Mouse (Mus musculus) T-cell, adult 2 months (primary cell): ENCODE data around the gene Otud7b.

Source experiments
- DNase-seq: peaks from one replicate; pipeline ENCODE4 v3.0.0; 2022; ENCODE audit warnings: low spot score

Gene Otud7b

DNA sequence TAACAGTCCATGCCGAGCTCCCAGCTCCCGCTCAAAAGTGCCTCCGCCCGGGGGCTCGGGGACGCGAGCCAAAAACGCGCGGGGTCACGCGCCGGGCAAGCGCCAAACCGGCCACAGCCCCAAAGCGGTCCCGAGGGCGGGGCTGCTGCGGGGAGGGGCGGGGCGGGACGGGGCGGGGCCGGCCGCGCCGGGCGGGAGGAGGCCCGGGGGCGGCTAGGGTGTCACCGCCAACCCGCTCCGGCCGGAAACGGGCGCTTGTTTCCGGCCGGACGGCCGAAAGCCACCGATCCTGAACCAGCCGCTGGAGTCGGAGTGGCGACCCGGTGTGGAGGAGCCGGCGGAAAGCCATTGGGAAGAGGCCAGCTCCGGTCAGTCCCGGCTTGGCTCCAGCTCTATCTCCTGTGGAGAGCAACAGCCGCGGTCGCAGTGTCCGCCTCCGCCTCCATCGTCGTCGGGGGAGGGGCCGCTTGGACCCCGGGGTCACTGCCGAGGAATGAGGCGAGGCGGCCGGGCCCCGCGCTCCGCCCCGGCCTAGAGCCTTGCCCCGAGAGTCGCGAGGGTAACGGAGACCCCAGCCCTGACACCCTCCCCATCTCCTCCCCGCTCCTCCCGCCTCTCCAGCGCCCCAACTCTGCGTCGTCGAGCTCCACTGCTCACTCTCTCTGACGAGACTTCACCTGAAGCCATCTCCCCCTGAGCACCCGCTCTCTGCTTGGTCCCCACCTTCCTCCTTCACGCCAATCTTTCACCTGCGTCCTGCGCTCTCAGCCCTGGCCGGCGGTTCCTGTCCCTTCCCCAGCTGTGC, at the start of gene Otud7b:
Gene Otud7b (plus strand): TSS at position 267 of the 805 bp plus-strand sequence.
- peak; percentile 54 for DNase-seq

DNA sequence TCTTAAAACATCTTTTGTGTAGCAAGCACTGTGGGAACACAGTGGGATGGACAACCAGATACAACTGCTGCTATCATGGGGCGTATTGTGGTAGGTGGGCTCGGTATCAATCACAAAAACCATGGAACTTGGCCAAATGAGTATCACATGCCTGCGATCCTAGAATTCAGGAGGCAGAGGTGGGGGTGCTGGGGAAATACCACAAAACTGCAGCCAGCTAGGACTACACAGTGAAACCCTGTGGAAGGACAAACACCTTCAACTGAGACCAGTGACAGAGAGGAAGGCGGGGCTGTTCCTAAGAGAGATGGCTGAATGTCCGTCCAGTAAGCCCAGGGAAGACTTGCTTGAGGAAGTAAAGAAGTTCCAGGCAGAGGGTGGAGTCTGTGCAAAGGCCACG, 49.0 kb upstream of the Otud7b start:
- no peak for DNase-seq

DNA sequence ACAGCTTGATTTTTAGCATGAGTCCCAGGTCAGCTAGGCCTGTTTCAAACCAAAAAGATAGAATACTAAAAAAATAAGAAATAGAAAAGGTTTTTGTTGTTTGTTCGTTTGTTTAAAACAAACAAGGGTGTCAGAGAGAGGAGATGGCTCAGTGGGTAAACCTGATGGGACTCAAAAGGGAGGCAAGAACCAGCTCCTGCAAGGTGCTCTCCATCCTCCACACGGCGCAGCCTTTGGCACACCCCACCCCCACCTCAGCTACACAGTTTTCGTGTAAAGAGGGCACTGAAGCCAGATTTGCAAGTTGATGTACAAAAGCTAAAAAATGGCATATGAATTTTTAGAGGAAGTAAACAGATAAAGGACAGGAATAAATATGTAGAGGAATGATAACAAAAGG, 48.3 kb upstream of the Otud7b start:
- no peak for DNase-seq

DNA sequence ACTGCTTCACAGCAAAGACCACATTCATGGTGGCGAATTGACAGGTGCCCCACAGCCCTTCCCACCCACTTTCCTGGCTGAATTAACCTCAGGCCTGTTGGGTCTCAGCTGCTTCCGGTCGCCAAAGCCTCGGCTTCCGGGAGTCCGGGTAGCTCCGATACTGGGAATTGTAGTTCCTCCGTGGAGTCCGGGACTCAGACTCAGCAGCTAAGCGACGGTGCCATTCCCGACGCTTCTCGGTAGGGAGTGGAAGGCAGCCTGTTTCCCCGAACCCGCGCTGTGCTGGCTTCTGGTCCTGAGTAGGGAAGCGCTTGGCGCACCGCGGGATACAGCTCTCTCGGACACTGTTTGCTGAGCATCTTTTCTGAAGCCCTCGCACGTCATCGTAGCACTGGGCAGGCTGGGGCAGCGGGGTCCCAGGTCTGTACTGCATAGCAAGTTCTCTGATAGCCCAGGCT, 46.6 kb upstream of the Otud7b start:
- DNase-seq = peak; percentile 79

DNA sequence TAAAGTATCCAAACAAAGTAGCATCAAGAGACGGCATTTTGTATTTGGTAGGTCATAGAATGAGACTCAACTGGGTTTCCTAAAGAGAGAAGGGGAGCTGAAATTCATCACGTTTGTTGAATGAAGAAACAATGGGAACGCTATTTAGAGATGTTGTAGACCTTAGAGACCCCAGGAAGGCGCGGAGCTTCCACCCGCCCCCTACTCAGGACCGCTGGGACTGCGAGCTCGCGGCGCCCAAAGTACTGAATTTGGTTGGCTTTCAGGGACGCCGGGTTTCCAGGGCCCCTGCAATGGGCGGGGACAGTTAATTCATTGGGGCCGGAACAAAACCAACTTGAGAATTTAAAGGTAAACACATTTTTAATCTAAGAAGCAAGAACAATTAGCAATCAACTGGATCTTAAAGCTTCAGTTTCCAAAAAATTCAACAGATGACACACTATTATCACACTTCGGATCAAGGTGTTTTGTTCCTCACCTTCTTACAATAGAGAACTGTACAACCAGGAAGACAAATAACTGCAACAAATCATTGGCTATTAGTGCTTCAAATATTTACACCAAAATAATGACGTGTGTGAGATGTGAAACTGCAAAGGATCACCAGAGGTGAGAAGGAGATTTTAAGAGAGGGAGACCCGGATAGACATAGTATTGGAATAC, 46.0 kb upstream of the Otud7b start, which contains the start of gene Vps45:
Gene Vps45 (minus strand): TSS at position 236 of the 666 bp plus-strand sequence.
- DNase-seq = peak; percentile 68

DNA sequence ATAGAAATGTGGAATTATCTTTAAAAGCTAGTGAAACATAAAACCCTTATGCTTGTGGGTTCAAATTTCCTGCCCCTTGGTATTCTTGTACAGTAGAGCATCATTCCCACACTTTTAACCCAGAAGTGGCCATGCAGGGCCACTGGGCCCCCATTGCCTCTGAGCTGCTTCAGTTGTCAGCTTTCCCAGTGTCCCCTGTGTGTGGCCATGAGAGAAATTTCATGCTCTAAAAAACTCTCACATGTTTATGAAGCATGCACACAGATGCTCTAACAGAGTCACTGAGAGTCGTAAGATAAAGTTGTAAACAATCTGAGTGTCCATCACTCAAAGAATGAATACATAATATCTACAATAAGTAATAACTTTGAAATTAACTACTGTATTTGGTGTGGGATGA, 44.2 kb upstream of the Otud7b start:
- DNase-seq = no peak

DNA sequence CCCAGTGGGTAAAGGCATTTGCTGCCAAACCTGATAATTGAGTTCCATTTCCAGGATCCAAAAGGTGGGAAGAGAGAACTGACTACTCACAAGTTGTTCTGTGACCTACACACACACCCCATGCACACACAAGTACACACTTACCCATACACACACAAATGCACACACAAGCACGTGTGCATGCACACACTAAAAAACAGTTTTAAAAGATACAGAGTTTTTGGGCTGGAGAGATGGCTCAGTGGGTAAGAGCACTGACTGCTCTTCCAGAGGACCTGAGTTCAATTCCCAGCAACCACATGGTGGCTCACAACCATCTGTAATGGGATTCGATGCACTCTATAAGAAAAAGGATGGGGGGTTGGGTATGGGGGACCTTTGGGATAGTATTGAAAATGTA, 41.0 kb upstream of the Otud7b start:
- no peak for DNase-seq

DNA sequence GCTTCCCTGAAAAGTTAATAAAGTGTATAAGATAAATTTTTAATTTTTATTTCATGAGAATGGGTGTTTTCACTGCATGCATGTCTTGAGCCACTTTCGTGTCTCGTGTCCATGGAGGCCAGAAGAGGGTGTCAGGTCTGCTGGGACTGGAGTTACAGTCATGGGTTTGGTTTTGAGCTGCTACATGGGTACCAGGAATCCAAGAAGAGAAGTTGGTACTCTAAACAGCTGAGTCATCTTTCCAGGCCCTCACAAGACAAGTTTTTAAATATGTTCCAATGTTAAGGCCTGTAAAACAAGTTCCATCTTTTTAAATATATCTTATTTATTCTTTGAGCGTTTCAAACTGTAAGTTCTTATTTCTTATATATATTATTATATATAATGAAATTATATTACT, 40.1 kb upstream of the Otud7b start:
- DNase-seq = no peak

DNA sequence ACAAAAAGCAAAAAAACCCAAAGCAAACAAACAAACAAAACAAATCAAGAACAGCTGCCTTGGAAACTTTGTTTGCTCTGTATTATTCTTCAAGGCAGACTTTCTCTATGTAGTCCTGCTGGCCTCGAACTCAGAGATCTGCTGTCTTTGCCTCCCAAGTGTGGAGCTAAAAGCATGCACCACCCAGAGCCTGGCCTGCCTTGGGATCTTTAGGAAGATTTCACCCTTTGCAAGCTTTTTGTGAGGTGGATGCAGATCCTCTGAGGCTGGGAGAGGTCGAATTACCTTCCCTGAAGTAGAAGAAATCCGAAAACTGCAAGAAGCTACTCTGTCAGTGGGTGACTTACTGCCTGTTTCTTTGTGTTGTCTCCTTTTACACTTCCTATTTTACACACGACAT, 39.2 kb upstream of the Otud7b start:
- no peak for DNase-seq

DNA sequence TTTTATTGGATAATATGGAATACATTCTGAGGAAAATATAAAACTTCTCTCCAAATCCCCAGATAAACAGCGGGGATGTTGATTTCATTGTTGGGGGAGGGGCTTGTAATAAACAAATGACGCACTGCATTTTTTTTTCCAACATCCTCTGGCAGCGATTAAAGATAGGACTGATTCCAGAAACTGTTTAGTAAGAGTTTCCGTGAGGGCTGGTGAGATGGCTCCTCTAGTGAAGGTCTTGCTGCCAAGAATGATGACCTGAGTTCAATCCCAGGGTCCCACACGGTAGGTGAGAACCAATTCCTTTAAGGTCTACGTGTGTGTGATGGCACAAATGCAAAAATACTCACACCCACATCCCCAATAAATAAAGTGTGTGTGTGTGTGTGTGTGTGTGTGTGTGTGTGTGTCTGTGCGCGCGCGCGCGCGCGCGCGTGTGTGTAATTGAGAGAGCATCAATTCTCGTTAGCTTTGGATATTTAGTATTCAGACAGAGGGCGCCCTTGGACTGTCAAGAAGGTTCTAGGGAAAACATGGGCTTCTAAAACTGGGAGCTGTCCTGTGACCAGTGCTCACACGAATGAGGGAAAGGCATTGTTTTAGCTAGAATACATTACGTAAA, 38.5 kb upstream of the Otud7b start:
- peak; percentile 35 for DNase-seq

DNA sequence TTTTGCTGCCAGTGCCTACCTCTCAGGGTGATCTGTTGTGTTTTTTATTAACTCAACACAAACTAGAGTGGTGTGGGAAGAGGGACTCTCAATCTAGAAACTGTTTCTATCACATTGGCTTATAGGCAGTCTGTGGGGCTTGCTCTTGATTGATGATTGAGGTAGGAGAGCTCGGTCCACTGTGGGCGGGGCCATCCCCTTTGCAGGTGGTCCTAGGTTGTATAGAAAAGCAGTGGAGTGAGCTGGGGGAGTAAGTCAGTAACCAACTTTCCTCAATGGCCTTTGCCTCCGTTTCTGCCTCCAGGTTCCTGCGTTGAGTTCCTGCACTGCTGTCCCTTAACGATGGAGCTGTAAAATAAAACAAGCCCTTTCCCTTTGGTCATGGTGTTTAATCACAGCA, 37.6 kb upstream of the Otud7b start:
- no peak for DNase-seq

DNA sequence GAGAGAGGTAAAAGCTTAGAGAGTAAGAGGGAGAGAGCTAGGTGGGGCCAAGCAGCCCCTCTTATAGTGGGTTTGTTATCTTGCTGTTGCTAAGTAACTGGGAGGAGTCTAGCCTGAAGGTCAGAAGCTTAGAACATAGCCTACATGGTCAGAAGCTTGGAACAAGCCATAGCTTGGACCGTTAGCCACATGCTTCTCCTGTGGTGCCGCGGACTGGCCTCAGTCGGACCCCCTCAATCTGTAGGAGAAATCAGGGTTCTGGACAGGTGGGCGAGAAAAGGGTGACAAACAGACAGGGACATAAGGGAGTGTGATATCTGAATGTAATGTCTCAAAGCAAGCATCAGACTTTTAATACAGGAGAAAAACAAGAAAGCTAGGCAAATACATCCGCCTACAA, 35.3 kb upstream of the Otud7b start:
- DNase-seq = no peak

DNA sequence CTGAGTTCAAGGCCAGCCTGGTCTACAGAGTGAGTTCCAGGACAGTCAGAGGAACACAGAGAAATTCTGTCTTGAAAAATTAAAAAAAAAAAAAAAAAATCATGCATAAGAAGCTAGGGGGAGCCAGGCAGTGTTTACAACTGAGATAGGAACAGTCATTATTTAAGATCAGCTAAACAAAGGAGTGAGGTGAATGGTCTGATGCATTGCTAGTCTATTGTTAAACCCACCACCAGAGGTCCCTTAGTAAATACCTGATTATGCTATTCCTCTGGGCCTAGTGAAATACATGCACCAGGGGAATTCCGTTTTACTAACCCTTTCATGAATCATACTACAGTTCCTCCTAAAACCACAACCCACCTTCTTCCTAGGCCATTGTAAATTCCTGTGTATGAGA, 34.8 kb upstream of the Otud7b start:
- DNase-seq = no peak

DNA sequence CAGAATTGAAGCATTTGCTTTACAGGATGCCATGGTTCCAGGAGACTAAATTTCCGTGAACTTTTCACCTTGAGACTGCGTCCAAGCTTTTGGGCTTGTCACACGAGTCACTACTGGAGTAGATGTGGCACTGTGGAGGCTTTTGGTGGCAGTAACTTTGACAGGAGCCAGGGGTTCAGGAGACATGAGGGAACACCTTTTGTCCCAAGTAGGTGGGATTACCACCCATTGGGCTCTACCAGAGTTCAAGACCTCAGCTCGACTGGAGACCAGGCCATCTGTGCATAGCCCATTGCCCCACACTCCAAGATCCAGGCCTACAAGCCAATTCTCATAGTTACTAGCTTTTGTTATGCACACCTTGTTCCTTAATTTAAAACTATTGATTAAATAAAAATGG, 34.1 kb upstream of the Otud7b start:
- no peak for DNase-seq

DNA sequence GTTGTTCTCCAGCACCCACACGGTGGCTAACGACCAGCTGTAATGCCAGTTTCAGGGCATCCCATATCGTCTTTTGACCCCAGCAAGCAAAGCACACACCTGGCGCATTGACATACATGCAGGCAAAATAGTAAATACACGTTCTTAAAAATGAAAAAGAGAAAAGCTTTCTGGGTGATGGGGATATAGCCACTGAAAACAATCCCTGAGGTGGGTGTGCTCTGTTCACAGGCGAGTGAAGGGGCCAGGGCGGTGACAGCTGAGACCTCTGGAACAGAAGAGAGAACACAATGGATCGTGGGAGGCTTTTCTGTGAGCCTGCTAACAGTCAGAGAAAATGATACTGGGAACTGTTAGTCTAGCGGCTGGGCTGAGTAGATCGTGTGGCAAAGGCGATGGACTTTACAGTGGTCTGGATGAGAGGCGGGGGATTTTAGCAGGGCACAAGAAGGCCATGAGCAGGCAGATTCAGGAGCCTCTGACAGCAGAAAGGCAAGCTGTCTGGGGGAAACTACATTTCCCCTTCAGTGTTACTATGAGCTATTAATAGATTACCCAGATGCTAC, 31.3 kb upstream of the Otud7b start:
- no peak for DNase-seq

DNA sequence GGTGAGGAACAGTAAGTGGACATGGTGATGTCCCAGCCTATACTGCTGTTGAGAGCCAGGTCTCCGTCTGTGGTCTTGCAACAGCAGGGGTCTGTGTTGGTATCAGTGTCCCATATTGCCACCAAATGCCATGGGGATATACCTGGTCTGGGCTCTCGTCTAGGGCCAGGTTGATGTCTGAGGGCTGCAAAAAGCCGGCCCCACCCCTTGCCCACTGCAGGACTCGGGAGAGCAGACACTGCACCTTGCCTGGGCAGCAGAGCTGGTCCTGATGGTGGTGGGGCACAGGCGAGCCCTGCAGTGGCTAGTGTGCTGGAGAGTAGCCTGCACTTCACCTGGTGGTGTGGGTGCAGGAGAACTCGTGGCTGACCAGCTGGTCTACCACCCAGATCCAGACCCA, 26.3 kb upstream of the Otud7b start:
- DNase-seq = no peak

DNA sequence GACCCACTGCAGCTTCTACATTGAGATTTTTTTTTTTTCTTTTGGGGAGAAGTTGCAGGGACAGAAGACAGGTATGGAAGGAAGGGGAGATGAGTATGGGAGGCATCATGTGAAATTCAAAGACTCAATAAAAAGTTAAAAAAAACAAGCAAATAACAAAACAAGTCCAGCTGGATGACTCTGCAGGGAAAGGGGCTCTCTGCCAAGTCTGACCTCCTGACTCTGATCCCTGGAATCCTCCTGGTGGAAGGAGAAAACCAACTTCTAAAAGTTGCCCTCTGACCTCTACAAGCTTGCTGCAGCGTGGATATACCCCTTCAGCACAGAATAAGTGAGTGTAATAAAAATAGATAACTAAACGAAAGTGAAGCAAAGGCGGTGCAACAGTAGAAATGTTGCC, 25.6 kb upstream of the Otud7b start:
- DNase-seq = no peak

DNA sequence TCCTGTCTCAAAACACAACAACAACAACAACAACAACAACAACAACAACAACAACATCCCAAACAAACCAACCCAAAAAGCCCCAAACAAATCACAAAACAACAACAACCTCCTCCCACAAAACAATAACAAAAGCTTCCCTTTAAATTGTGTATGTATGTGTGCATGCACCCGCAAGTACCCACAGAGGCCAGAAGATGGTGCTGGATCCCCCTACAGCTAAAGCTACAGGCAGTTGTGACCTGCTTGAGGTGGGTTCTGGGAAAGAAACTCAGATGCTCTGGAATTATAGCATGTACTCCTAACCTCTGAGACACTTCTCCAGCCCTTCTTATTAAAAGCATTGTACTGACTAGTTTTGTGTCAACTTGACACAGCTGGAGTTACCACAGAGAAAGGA, 23.3 kb upstream of the Otud7b start:
- DNase-seq = peak; percentile 22

DNA sequence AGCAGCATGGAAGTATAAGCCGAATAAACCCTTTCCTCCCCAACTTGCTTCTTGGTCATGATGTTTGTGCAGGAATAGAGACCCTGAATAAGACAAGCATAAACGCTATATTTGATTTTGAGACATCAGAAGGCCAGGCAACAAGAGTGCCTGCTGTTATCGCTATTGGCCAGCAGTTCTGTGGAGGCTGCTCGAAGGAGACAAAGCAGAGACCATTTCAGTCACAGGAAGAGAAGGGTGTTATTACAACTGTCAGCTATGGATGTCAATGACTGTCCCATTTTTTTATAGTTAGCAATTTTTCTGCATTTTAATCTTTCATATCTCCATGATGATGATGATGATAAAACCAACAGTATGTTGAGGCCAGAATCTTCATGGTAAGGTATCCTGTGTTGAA, 22.7 kb upstream of the Otud7b start:
- no peak for DNase-seq

DNA sequence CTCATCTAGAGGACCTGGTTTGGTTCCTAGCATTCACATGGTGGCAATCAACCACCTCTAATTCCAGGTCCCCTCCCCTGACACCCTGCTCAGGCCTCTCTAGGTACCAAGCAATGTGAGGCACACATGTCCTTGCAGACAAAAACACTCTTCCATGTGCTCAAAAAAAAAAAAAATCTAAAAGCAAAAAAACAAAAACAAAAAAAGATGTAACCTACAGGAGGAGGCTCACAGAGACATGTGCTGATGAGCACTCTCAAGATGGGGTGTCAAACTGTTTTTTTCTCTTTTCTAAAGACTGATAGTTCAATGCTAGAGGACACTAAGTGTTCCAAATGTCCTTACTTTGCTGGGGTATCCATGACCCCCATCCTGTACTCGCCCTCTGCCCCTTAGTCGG, 22.2 kb upstream of the Otud7b start:
- no peak for DNase-seq

DNA sequence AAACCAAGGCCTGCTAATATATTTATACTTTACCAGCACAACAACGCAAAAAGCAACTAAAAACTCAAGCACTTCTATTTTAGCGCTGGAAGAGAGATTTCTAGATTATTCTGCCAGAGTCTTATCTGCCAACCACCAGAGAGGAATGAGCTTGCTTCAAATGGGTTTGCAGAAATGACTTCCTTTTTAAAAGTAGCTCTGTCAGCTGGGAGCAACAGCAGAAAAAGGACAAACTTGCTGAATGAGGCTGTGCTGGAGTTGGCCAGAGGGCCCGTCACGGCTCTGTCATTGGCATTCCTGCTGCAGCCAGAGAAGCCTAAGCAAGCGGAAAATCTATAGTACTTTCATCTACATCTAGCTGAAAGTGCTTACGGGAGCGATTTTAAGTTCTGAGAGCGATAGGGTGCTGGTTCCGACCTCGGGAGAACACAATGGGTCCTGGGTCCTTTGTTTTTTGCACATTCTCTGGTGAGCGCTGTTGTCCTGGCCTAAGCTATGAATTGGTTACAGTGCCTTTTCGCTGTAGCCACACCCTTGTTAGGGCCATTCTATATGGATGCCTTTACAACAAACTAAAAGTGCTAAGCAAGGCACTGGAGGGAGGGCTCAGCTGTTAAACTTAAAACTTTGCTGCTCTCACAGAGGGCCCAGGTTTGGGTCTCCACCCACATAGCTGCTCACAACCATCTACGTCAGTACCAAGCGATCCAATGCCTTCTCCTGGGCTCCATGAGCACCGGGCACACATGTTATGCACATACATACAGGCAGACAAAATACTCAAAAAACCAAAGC, 21.4 kb upstream of the Otud7b start:
- no peak for DNase-seq

DNA sequence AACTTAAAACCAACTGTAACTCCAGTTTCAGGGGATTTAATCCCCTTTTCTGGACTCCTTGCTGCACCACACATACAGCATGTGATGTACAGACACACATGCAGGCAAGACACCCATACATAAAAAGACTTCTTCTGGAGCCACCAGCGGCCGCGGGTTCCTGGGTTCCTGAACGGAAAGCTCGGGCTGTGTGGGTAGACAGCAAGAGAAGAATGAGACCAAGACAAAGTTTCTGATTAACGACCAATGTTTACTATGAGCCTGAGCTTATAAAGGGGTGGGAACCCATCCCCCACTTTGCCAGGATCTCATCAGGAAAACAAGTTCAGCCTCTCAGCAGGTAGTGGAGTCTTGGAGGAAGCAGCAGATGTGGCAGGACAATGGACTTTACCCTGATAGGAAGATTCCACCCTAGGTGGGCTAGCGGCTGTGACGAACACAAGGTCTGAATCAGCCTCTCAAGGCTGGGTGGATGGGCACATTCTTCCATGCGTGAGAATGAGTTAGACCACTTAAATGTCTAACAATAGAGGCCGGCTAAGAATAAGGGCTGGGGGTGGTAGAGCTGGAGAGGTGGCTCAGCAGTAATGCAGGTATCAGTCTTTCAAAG, 20.1 kb upstream of the Otud7b start:
- DNase-seq = no peak
